Mouse (Mus musculus) left cerebral cortex, postnatal 10 days (tissue): ENCODE results near the gene Rps6kc1. TPM values are rescaled to one million over a fixed set of nuclear protein-coding genes. Genes with fewer than 3 reads are reported as not detected.

Experiments used
- DNase-seq, 2 experiments: peaks; one replicate each; pipeline ENCODE4 v3.0.0; 2021 to 2022; ENCODE audit warnings: low spot score in 2 of 2, mixed read lengths in 1 of 2; ENCODE audit errors: extremely low spot score in 1 of 2
- intact Hi-C: fragments of 180-260 bp; cut with DNase I; formaldehyde crosslinking; loops from one replicate; pipeline ENCODE4 v1.15.1; 2025
- total RNA-seq, 2 experiments: library from RNA; stranded (reverse); gene quantifications; 2 replicates each; pipeline ENCODE4 v1.2.3; 2021

Gene Rps6kc1
- total RNA-seq, 2 experiments from 2014 or later, result 68.2 to 72.6 TPM

DNA sequence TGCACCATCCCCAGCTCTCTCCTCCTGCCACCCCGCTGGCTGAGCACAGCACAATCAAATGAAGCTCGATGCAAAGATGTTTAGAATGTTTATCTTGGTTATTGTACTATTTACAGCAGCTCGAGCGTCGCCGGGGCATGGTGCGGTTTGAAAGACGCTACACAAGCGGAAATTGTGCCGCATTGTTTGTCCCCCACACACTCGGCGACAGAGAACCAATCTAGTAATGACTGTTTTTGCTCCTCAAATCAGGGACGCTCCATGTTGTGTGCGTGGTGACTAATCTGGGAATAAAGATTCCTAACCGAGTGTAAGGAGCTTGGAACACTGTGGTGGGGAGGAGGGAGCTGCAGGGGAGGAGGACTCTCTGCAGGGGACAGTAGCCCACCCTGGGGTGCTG is 250.3 kb downstream of the Rps6kc1 start:
- DNase-seq, result peak in 1 of 2 experiments; percentile 15
- intact Hi-C loops, result no loop called here

DNA sequence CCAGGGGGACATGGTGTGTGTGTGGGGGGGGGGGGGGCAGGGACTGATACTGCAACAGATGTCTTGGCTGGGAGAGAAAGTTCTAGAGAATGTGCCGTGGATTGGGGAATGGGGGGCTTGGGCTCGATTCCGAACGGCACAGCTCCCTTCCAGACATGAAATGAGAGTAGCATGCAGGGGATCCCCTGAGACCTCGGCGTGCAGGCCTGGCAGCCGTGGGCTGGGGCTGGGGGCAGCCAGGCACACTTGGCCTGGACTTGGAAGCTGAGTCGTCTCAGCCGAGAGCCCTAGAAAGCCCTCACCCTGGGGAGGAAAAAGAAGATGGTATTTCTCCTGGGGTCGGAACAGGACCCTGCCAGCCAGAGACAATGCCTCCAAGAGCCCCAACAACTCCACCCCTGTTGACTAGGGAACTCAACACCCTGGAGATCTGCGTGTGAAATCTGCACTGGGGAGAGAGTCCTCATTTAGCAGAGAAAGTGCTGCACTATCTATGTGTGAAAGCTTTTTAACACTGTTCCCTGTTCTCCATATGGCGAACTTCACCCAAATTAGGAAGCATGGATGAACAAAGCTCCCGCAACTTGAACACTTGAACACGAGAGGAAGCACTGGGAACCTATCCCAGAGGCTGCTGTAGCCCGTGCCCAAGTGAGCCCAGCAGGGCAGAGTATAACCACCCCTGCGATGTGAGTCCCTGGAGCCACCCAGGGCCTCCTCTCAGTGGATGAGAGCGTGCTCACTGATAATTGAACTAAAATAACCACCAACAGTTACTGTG is 251.7 kb downstream of the Rps6kc1 start:
- intact Hi-C loops, result no loop called here
- DNase-seq, result peak; percentile 21 to 40

DNA sequence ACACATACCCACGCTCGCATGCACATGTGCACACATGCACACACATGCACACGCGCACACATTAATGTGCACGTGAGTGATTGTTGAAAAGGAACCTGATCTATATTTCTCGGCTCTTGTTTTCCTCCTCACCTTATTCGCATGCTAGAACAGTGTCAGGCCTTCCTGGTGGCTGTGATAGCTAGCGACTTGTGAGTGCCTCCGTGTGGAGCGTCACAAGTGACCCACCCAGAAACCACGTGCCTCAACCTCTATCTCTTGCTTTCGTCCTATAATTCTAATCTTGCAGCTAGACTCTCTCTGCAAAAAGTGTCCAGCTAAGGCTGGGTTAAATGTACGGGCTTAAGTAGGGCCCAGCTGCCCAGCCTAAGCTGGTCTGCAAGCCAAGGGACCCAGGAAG is 253.3 kb downstream of the Rps6kc1 start:
- DNase-seq, result no peak
- intact Hi-C loops, result no loop called here

DNA sequence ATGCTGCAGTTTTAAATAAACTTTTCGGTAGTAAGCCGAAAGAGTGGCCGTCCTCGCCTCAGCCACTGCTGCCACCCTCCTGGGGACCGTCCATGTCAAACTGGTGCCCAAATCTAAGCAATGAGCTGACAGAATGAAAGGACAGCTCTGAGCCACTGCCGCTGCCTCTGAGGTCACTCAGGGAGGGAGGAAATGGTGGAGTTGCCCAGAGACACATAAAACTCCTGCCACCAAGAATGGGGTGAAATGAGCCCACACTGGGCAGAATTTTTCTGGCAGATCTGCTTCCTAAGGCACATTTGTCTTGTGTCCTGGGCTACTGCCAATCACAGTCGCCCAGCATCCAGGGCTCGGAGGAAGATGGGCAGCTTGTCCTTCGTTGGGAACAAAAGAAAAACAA is 255.5 kb downstream of the Rps6kc1 start:
- intact Hi-C loops, result no loop called here
- peak in 1 of 2 experiments; percentile 20 for DNase-seq

DNA sequence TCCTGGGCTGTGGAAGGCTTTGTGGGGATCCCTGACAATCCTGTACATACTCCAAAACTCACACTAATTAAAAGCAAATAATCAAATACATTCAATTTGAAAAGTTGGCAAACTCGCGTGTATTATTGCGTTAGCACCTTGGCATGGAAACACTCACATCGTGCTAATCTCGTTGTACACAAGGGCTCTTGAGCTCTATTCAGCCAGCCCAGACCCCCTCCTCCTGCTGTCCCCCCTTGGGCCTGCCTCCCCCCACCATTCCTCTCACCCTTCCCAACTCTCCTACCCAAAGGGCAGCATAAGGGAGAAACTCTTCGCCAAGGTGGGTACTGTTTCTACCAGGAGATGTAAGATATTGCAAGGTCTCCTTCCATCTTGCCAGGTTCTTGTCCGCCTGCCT is 255.9 kb downstream of the Rps6kc1 start:
- intact Hi-C loops, result no loop called here
- DNase-seq, result peak in 1 of 2 experiments; percentile 9

DNA sequence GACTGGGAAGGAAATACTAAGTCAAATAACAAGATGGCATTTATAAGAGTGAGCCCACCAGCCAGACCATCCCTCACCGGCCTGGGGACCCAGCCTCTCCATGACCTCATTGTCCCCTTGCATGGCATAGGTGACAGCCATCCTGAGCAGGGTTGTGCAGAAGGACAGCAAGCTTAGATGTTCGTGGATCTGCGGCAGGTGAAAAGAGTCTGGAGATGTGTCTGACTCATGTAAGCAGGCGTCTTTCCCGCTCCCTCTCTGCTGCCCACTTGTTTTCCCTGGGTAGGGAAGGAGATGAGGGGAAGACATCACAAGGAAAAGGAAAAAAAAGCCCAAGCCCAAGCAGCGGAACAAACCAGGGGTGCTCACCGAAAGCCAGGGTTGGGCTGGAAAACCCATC is 256.5 kb downstream of the Rps6kc1 start:
- intact Hi-C loops, result no loop called here

DNA sequence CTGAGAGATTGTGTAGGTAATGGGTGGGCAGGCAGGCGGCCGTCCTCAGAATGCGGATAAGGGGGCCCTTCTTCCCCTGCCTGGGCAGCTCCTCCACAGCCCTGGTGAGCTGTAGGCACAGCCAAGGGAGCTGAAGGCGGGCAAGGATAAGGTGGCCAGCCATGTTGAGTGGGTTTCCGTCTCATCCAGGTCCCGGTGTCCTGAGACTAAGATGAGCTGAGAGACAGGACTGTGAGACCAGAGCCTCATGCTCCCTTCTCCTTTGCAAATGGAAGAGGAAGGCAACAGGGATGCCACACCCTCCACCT is 256.9 kb downstream of the Rps6kc1 start:
- peak in 1 of 2 experiments; percentile 11 for DNase-seq
- intact Hi-C loops, result no loop called here

More for the DNA sequence above, 256.5 kb downstream of the Rps6kc1 start:
- peak in 1 of 2 experiments; percentile 14 for DNase-seq

DNA sequence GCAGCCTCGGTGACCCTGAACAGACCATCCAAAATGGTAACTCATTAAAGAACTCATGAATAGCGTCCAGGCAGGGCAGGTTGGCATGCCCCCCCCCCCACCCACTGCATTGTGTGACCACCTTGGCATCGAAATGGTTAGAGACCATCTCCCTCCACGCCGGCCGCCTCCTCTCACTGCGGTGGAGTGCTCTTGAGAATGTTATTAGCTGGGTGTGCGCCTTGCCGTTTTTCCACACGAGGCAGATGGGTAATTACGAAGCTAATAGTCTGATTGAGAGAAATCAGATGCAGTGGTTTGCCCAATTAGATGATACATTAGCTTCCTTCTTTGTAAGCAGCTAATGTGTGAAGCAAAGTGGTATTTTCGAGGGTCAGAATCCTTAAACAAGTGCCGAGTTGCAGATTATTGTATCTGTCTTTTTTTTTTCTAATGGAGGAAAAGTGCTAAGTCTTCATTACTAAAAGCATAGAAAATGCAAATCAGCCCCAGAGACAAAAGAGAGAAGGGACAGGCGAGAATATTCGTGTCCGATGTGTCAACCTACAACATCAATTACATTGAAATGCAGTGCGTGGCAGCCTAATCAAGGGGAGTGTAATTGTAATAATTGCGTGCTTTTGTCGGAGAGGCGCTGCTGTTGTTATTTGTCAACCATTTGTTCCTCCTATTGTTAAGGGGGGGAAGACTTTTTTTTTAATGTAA is 257.4 kb downstream of the Rps6kc1 start:
- DNase-seq, result peak in 1 of 2 experiments; percentile 10
- intact Hi-C loops, result no loop called here

DNA sequence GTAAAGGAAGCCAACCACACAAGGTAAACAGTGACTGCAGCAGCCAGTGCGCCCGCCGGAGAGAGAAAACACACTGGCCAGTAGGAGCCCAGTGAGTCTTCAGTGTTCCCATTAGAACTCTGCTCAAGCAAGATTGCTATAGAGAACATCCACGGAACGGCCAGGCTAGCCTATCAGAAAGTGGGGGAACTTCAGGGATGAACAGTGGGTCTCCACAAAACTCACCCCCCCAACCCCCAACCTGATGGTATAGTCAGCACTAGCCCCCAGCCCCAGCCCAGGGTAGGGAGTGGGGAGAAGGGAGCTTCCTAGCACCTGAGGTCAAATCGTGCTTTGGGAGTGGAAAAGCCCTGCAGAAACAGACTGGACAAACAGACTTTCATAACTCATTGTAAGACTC is 258.5 kb downstream of the Rps6kc1 start:
- DNase-seq, result peak in 1 of 2 experiments; percentile 13
- intact Hi-C loops, result no loop called here

Other genes starting within 250 kb of the Rps6kc1 start
- gene Angel2, start 13.3 kb upstream of the Rps6kc1 start, total RNA-seq, result 10 to 100 TPM; 60.9 to 63.8 TPM
- gene Vash2, start 67.5 kb upstream of the Rps6kc1 start, total RNA-seq, result 10 to 100 TPM in 1 of 2 experiments, 1 to 10 TPM in 1; 9.9 to 11.9 TPM
- 10 to 100 TPM; 18.3 to 18.5 TPM for gene Flvcr1, start 114.4 kb upstream of the Rps6kc1 start, total RNA-seq
- not detected for gene Spata45, start 124.9 kb upstream of the Rps6kc1 start, total RNA-seq
- 10 to 100 TPM; 25.1 to 28.6 TPM for gene Tatdn3, start 151.2 kb upstream of the Rps6kc1 start, total RNA-seq
- gene Nsl1, start 151.2 kb upstream of the Rps6kc1 start, total RNA-seq, result 1 to 10 TPM in 1 of 2 experiments, under 1 TPM in 1; 0.64 to 1.4 TPM
- under 1 TPM; 0.47 to 0.60 TPM for gene Batf3, start 186.1 kb upstream of the Rps6kc1 start, total RNA-seq